Mouse (Mus musculus) kidney, adult 2 months (tissue): ENCODE data around the gene Casc3.

Experiments used
- CTCF ChIP-seq: fragments of 200-500 bp; conservative IDR thresholded peaks from 2 replicates; pipeline ENCODE4 v1.5.1; 2011; ENCODE audit warnings: low read depth, mild to moderate bottlenecking, control low read depth, low read length, moderate library complexity, mixed read lengths; ENCODE audit not compliant: insufficient read depth, insufficient read length
- POLR2A ChIP-seq: fragments of 200-500 bp; IDR thresholded peaks from one replicate; pipeline ENCODE4 v1.6.1; 2011; ENCODE audit warnings: low read depth, low read length, control low read depth

DNA sequence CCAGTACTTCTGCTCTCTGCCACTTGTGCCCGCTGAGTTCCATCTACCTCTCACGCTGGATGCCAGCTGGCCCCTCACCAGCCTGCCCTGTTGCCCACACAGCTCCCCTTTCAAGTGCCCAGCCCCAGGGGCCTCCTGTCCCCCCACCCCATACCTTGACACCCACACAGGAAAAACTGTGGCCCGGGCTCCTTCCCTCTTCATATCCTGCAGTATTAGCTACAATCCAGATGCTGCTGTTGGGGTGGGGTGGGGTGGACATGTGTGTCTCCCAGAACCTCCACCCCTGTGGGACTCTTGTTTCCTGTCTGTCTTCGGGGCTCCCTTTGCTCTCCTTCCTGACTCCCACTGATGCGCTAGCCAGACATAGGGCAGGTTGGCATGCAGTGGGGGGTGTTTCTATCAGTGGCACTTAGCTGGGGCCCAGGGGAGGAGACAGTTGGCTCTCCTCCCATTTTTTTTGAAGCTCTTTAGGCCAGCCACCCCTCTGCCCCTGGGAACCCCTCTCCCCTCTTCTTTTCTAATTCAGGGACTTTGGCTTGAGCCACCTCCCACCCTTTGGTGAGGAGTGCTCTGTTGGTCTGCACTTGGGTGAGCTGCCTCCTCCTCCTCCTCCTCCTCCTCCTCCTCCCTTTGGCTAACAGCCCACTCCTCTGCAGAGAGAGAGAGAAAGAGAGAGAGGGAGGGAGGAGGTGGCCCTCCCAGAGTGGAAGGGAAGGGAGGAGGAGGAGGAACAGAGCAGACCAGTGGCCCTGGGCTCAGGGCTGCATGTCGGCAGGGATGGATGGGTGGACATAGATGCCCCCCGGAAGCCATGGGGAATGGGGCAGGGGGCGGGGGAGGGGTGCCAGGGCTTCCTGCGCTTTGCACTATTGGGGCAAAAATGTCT lies 39.0 kb upstream of the Casc3 start:
- no peak for TF ChIP-seq CTCF
- TF ChIP-seq POLR2A, result no peak
